Mouse (Mus musculus): ENCODE measurements around the gene Skil.
"Not testable (repeated sequence)": the region's sequence is repeated elsewhere in the genome, so short reads cannot be mapped to it uniquely, and the experiment has no call there.

Gene Skil

DNA sequence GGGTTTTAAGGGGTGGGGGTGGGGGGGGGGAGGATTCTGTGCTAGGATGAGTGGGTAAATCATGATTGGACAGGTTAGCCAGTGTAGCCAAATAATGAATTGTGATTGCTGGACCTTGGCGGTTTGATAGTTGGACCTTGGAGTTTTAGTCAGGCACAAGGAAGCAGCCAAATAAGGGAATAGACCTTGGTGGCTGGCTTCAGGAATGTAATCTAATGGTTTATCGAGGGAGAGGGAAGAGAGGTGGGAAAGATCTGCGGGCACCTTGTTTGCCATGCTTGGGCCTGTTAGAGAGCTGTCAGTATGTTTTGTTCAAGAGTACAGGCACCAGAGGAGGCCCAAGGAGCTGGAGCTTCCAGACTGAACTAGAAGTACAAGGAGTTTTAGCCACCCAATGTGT lies 32.0 kb downstream of the Skil start:
- no peak for DNase-seq (ENCODE audit: low spot score in 2 of 2)

DNA sequence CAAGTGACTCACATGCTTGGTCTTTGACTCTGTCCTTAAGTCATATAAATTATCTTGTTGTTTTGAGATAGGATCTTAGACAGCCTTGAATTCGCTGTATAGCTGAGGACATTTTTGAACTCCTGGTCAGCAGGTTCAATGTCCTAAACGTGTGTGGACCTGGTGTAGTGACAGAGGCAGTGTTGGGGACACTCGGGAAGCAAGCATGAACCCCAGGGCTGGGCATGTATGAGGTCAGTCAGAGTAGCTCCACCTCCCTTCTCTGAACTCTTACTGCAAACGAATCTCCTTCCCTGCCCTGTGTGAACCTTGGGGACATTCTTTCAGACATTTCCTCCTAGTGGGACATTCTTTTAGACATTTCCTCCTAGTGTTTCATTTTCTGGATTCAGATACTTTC lies 34.9 kb downstream of the Skil start:
- DNase-seq (ENCODE audit: low spot score in 2 of 2) = no peak

DNA sequence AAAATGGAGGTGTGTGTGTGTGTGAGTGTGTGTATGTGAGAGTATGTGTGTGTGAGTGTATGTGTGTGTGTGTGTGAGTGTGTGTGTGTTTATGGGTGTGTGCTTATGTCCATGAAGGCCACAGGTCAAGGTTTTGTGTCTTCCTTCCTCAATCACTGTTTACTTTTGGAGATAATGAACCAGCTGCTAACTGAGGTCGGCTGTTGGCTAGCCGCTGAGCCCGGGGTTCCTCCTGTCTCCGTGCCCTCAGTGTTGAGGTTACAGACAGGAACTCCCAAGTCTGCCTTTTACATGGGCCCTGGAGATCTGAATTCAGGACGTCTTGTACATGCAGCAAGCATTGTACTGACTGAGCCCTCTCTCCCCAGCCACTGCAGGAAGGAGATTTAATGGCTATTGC lies 38.8 kb downstream of the Skil start:
- no peak for DNase-seq (ENCODE audit: low spot score in 2 of 2)

DNA sequence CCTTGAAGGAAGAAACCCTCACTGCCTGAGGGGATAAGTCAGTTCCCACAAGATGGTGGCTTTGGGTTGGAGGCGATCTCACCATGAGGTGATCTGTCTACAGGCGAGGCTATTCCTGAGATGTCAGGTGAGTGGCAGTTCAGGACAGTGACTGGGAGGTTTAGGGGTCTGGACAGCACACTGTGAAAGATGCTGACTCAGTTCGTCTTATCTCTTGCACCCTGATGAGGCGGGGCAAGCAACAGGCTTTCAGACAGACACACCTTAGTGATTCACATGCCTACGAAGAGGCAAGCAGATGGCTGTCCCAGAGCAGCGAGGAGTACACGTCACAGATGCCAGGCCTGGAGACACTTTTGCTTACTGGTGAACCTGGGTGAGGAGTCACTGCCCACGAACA lies 39.4 kb downstream of the Skil start:
- peak in 1 of 2 experiments; percentile 24 for DNase-seq (ENCODE audit: low spot score in 2 of 2)

DNA sequence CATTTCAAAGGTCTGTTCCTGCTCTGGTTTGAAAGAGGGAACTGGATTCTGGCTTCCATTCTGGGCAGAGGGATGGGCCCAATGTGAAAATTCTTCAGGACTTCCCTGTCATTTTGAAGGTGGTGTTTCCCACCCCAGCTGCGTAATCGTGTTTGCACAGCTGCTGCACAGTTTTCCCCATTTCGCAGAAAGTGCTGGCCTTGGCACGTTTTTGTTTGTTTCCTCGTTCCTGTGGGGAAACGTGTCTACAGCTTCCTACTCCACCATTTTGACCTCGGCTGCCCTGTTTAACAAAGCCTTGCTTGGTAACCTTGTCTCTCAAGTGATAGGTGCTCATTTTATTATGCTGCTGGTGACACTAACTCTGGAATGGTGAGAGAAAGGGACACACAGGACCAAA lies 39.8 kb downstream of the Skil start:
- no peak for DNase-seq (ENCODE audit: low spot score in 2 of 2)

DNA sequence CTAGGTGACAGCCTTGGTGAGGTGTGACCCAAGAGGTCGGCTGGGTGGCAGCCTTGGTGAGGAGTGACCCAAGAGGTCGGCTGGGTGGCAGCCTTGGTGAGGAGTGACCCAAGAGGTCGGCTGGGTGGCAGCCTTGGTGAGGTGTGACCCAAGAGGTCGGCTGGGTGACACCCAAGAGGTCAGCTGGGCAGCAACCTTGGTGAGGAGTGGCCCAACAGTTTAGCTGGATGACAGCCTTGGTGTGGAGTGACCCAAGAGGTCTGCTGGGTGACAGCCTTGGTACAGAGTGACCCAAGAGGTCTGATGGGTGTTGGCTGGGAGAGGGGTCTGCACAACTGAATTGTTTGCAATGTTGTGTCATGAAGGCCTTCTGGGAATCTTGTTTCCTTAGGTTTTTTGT lies 41.7 kb downstream of the Skil start:
- DNase-seq (ENCODE audit: low spot score in 2 of 2) = not testable (repeated sequence)

DNA sequence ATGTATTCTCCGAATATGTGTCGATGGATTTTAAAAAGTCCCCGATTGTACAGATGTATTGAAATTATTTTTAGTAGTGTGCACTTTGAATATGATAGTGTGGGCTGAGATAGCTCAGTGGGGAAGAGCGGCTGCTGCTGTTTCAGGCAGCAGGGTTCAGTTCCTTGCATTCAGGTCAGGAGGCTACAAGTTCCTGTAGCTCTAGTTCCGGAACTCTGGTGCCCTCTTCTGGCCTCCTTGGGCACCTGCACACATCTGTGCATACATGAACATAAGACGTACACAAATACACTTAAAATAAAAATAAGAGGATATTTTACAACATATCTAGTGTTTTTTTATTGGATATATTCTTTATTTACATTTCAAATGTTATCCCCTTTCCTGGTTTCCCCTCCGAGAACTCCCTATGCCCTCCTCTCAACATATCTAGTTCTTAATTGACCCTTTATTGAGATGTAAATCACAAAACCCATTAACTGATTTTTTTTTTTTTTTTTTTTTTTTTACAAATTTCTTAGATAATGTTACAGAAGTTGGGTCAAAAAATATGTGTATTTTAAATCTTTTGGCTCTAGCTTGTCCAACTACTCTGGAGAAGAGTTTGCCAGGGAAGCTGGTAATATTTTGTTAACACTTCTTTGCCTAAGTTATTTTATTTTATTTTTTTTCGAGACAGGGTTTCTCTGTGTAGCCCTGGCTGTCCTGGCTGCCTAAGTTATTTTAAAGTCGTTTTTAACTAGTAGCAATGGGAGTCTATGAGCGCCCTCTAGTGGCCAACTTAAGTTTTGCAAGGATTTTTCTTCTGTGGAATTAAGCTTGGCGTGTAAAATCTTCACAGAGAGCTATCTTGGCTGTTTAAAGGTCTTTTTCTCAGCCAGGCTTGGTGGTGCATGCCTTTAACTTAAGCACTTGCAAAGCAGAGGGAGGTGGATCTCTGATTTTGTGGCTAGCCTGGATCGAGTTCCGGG lies 43.9 kb downstream of the Skil start:
- DNase-seq (ENCODE audit: low spot score in 2 of 2) = peak; percentile 51 to 79

DNA sequence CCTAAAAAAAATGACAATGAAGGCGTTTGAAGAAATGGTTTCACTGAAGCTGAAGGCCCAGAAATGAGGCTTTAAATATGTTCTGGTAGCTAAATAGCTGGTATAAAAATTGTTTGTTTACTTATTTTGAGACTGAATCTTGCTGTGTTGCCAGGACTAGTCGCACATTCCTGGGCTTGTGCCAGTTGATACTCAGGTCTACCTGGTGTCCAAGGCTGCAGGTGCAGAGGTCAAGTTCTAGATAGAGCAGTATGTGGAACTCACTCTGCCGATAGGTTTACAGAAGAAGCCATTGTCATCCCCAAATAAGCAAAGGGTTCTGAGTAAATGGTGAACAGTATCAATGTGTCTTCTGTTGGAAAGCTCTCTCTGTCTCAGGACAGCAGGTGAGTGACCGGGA lies 46.8 kb downstream of the Skil start:
- DNase-seq (ENCODE audit: low spot score in 2 of 2) = no peak

DNA sequence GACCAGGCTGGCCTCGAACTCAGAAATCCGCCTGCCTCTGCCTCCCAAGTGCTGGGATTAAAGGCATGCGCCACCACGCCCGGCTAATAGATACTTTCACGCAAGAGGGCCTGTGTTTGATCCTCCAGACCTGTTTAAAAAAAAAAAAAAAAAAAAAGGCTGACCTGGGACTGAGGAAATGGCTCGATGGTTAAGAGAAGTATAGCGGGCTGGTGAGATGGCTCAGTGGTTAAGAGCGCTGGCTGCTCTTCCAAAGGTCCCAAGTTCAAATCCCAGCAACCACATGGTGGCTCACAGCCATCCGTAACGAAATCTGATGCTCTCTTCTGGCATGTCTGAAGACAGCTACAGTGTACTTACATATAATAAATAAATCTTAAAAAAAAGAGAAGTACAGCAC lies 50.4 kb downstream of the Skil start:
- not testable (repeated sequence) for DNase-seq (ENCODE audit: low spot score in 2 of 2)

DNA sequence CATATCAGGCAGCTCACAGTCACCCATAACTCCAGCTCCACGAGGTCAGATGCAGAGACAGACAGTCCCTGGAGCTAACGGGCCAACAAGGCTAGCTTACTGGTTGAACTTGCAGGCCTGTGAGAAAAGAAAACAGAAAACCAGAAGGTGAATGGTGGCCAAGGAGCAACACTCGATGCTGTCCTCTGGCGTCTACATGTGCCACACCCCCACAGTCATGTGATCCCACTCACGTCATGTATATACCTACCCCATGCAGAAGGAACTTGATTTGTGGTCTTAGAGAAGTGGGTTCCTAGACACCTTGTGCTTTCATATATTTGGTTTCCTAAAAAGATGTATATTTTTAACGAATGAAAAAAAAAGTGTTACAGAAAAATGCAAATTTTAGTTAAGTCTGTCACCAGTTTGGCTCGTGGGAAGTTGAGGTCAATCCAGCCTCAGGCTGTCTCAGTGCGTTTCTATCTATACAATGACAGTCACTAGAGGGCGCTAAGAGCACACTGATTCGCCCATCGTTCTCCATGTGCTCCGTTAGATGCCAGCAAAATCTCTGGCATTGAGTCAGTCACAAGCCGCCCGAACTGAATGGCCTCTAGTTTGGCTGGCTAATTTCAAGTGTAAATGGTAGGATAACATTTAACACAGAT lies 50.9 kb downstream of the Skil start:
- peak in 1 of 2 experiments; percentile 52 for DNase-seq (ENCODE audit: low spot score in 2 of 2)

DNA sequence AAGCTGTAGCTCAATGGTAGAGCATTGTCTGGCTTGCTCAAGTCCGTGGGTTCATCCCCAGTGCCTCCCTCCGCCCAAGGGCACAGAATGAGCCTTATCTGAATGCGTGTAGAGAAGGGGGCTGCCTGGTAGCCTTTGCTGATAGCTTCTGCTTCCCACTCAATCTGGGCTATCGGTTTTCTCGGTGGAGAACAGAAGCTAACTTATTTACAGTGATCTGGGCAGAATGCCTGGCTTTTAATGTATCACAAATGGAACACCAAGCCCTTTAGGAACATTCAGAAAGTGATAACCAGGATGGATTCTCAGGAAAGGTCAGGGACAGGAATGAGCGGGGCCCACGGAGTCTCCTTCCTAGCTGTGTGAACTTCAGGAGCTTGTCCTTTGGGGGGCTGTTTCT lies 53.7 kb downstream of the Skil start:
- no peak for DNase-seq (ENCODE audit: low spot score in 2 of 2)

DNA sequence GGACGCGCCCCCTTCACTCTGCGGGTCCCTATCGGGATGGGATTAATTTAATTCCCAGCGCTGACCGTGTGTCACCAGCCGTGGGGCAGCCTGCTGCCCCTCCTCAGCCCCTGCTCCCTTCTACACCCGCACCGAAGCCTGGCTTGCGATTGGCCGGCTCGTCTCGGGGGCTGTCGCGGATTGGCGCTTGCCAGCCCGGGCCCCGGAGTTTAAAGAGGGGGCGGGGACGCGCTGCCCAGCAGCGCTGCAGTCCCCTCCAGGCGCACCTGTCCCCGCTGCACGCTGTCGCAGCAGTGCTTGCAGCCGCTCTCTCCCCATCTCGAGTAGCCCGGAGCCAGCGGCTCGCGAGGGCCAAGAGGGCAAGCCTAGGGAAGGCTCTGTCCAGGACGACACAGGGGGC lies 54.8 kb downstream of the Skil start, which contains the start of gene Cldn11:
Gene Cldn11 (plus strand): TSS at position 215 of the 400 bp plus-strand sequence.
- DNase-seq (ENCODE audit: low spot score in 2 of 2) = no peak

DNA sequence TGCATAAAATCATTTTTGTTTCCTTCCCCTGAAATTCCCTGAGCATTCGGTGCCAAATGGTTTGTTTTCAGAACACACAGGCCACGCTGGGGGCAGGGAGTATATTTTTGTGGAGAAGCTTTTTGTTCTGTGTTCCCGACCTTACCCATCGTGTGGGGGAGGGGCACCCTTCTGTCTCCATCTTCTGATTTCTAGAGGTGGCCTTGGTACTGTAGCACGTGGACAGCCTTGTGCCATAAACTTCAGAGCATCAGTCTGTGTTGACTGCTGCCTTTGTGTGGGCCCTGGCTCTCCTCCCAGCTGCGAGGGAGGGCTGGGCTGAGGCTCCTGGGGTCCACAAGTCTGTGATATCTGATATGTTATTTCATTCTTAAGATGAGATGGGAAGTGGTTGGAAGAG lies 57.2 kb downstream of the Skil start:
- DNase-seq (ENCODE audit: low spot score in 2 of 2) = no peak

DNA sequence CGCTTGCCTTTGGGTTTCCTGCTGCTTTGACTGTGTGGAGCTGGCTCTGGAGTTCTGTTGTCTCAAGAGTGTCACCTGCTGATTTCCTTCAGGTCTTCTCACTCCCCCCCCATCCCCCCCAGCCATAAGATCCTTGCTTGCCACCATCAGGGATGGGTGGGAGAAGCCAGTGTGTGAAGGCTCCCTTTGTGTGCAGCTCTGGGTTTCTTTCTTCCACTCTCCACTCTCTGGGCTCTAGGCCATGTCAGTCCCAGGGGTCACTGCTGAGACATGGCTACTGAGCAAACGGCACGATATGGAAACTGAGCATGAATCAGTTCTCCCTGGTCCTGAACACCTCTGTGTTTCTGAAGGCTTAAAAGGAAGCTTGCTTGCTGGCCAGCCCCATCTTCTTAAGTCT lies 61.3 kb downstream of the Skil start:
- DNase-seq (ENCODE audit: low spot score in 2 of 2) = no peak

DNA sequence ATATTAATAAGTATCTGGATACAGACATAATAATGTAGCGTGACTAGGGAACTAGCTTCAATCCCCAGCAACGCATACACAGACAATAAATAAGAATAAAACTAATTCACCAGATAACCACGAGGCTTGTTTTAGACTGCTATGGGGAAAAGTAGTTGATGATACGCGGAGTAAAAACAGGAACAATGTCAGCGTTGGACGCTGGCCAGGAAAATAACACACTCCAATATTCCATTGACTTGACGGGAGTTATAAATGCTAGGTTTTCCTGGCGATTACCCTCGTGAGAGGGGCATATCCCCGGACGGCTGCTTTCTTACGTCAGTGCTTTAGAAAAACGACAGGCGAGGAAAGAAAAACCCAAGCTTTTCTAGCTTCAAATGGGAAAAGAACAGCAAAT lies 62.9 kb downstream of the Skil start:
- no peak for DNase-seq (ENCODE audit: low spot score in 2 of 2)

DNA sequence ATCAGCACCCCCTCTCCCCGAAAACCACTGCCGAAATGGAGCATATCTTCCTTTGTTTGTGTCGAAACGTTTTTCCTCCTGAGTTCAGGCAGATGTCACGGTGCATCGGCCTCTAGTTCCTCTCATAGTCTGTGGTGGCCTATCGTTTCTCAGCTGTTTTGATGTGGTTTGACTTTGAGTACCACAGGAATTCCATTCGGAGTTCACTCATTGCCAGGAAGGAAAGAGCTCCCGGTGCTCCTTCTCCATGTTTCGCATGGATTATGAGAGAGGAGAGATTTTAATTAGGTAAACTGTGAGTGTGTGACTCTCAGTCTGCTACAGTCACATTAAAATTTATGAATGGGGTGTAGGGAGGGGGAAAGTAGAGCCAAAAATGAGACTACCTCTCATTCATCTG lies 65.2 kb downstream of the Skil start:
- DNase-seq (ENCODE audit: low spot score in 2 of 2) = no peak

DNA sequence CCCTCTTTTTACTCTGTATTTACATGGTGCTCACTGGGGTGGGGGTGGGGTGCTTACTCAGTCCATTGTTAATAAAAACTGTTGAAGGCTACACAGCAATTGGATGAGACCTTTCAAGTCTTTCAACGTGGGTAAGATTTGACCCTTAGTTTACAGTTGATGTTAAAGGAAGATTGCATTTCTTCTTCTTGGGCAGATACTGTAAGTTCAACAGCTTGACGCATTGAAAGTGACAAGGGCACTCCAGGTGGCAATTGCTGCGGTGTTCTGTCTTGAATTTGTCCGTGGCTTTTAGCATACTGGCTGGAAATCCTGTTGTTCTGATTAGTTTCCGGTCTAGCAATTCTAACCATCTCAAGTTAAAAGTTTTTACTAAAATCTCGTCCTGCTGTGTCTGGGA lies 66.5 kb downstream of the Skil start:
- DNase-seq (ENCODE audit: low spot score in 2 of 2) = no peak

DNA sequence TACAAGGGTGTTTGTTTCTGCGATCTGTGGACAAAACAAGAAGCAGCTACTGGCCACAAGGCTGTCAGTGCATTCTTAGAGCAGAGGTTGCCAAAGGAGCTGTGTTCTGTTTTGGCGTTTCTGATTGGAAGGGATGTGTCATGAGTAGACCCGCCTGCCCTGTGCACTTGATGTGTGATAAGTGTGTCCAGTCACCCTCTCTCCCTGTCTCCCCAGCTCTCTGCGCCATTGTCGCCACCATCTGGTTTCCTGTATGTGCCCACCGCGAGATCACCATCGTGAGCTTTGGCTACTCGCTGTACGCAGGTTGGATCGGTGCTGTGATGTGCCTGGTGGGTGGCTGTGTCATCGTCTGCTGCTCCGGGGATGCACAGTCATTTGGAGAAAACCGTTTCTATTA lies 68.0 kb downstream of the Skil start:
- DNase-seq (ENCODE audit: low spot score in 2 of 2) = no peak

DNA sequence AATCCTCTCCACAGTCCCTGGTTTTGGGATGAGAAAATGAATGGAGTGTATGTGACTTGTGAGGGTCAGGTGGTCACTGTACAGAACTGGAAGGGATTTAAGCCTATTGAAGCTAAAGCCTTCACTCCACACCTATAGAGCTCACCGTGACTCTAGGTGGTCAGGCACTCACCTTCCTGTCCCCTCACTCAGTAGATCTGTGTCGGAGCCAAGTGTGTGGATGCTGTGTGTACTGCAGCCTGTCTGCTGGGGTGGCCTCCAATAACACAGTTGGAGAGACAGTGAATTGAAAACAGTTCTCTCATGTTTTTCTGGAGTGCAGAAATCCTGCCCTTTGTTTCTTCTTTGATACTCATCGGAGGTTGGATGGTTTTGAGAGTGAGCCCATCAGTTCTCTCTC lies 70.9 kb downstream of the Skil start:
- DNase-seq (ENCODE audit: low spot score in 2 of 2) = no peak

DNA sequence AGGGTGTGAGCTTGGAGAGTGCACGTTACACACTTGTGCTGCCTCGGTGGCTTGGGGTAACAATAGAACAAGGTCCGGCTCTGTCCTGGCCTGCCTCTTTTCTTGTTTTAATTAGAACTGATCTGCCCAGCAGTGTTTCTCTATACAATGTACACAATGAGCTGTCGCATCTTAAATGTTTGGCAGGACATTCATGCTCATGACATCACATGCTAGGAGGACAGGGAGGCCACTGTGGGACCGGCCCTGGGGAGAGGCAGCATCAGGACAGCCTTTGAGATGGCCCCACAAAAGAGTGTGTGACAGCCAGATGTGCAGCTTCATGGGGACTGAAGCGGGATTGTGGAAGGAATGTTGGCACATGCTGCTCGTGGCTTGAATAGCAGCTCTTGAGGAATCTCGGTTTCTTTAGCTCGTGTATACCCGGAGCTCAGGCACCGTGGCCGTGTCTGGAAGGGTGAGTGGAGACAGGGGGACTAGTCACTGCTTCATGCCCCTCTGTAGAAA lies 71.6 kb downstream of the Skil start:
- no peak for DNase-seq (ENCODE audit: low spot score in 2 of 2)

Data from spleen, postnatal 10 days (tissue).